Mouse (Mus musculus): Measurements from ENCODE around the gene Slc12a3. TPM values are rescaled to one million over a fixed set of nuclear protein-coding genes. Genes with fewer than 3 reads are reported as not detected.

Slc12a3 gene
- polyA plus RNA-seq, 1 experiment from 2014 or later, result not detected

GRCm38 (mm10) chr8:94372955-94373599 lies 44.1 kb downstream of the Slc12a3 start:
- Histone ChIP-seq H3K4me1 (ENCODE audit: control insufficient read depth, insufficient read depth, low read length) (no peaks in the 10 kb centered on the region), H3K36me3 (ENCODE audit: control insufficient read depth, insufficient read depth, low read length) (no peaks in the 10 kb centered on the region), H3K4me2 (ENCODE audit: low read length) (no peak overlapping the region), H3K27ac (ENCODE audit: low read depth, low read length) (no peak overlapping the region), H3K9ac (ENCODE audit: low read length) (no peak overlapping the region), H3K9me3 (replicated peaks; ENCODE audit: control insufficient read depth, low read length) (no peaks in the 10 kb centered on the region), H3K4me3 (ENCODE audit: low read depth, low read length) (no peak overlapping the region), H3K27me3 (replicated peaks; ENCODE audit: control insufficient read depth, insufficient read depth, low read length) (no peaks in the 10 kb centered on the region)
- WGBS, result 89% methylated on average over 6 of the region's 6 CpGs
- DNase-seq (ENCODE audit: low spot score) (no peak), ATAC-seq (no peak)

GRCm38 (mm10) chr8:94375551-94375991 lies 46.6 kb downstream of the Slc12a3 start:
- 84% methylated on average over 3 of the region's 3 CpGs for WGBS
- no peak overlapping the region for H3K27ac ChIP-seq (ENCODE audit: low read depth, low read length)

GRCm38 (mm10) chr8:94376176-94376575 lies 47.2 kb downstream of the Slc12a3 start:
- H3K27me3 ChIP-seq (replicated peaks; ENCODE audit: control insufficient read depth, insufficient read depth, low read length), result no peaks in the 10 kb centered on the region
- H3K4me2 ChIP-seq (ENCODE audit: low read length), result no peak overlapping the region
- no peaks in the 10 kb centered on the region for H3K9me3 ChIP-seq (replicated peaks; ENCODE audit: control insufficient read depth, low read length)
- DNase-seq (ENCODE audit: low spot score), result no peak
- H3K36me3 ChIP-seq (ENCODE audit: control insufficient read depth, insufficient read depth, low read length), result no peaks in the 10 kb centered on the region
- no peak for ATAC-seq
- H3K9ac ChIP-seq (ENCODE audit: low read length), result no peak overlapping the region
- 88% methylated on average over 3 of the region's 3 CpGs for WGBS
- no peaks in the 10 kb centered on the region for H3K4me1 ChIP-seq (ENCODE audit: control insufficient read depth, insufficient read depth, low read length)
- no peak overlapping the region for H3K27ac ChIP-seq (ENCODE audit: low read depth, low read length)
- no peak overlapping the region for H3K4me3 ChIP-seq (ENCODE audit: low read depth, low read length)

More at GRCm38 (mm10) chr8:94375551-94375991, 46.6 kb downstream of the Slc12a3 start:
- Histone ChIP-seq H3K9ac (ENCODE audit: low read length) (no peak overlapping the region), H3K36me3 (ENCODE audit: control insufficient read depth, insufficient read depth, low read length) (no peaks in the 10 kb centered on the region), H3K9me3 (replicated peaks; ENCODE audit: control insufficient read depth, low read length) (no peaks in the 10 kb centered on the region), H3K4me3 (ENCODE audit: low read depth, low read length) (no peak overlapping the region), H3K4me1 (ENCODE audit: control insufficient read depth, insufficient read depth, low read length) (no peaks in the 10 kb centered on the region), H3K4me2 (ENCODE audit: low read length) (no peak overlapping the region), H3K27me3 (replicated peaks; ENCODE audit: control insufficient read depth, insufficient read depth, low read length) (no peaks in the 10 kb centered on the region)
- DNase-seq (ENCODE audit: low spot score) (no peak), ATAC-seq (no peak)

- 91% methylated on average over 2 of the region's 2 CpGs for WGBS
- H3K36me3 ChIP-seq (ENCODE audit: control insufficient read depth, insufficient read depth, low read length), result no peaks in the 10 kb centered on the region
- no peaks in the 10 kb centered on the region for H3K9me3 ChIP-seq (replicated peaks; ENCODE audit: control insufficient read depth, low read length)
- no peak for DNase-seq (ENCODE audit: low spot score)
- H3K27me3 ChIP-seq (replicated peaks; ENCODE audit: control insufficient read depth, insufficient read depth, low read length), result no peaks in the 10 kb centered on the region
- H3K27ac ChIP-seq (ENCODE audit: low read depth, low read length), result no peak overlapping the region
- ATAC-seq, result no peak
- no peaks in the 10 kb centered on the region for H3K4me1 ChIP-seq (ENCODE audit: control insufficient read depth, insufficient read depth, low read length)
- H3K4me3 ChIP-seq (ENCODE audit: low read depth, low read length), result no peak overlapping the region
- no peak overlapping the region for H3K4me2 ChIP-seq (ENCODE audit: low read length)
- H3K9ac ChIP-seq (ENCODE audit: low read length), result no peak overlapping the region
Measured at GRCm38 (mm10) chr8:94376580-94376979, 47.6 kb downstream of the Slc12a3 start.

GRCm38 (mm10) chr8:94377031-94377430 lies 48.0 kb downstream of the Slc12a3 start:
- H3K9ac ChIP-seq (ENCODE audit: low read length), result no peak overlapping the region
- no peak overlapping the region for H3K4me2 ChIP-seq (ENCODE audit: low read length)
- H3K27ac ChIP-seq (ENCODE audit: low read depth, low read length), result no peak overlapping the region
- ATAC-seq (no peak), DNase-seq (ENCODE audit: low spot score) (no peak)
- 85% methylated on average over 4 of the region's 4 CpGs for WGBS
- H3K9me3 ChIP-seq (replicated peaks; ENCODE audit: control insufficient read depth, low read length), result no peaks in the 10 kb centered on the region
- no peaks in the 10 kb centered on the region for H3K27me3 ChIP-seq (replicated peaks; ENCODE audit: control insufficient read depth, insufficient read depth, low read length)
- H3K4me1 ChIP-seq (ENCODE audit: control insufficient read depth, insufficient read depth, low read length), result no peaks in the 10 kb centered on the region
- H3K36me3 ChIP-seq (ENCODE audit: control insufficient read depth, insufficient read depth, low read length), result no peaks in the 10 kb centered on the region
- H3K4me3 ChIP-seq (ENCODE audit: low read depth, low read length), result no peak overlapping the region

GRCm38 (mm10) chr8:94377714-94378205 lies 48.8 kb downstream of the Slc12a3 start:
- DNase-seq (ENCODE audit: low spot score), result no peak
- H3K36me3 ChIP-seq (ENCODE audit: control insufficient read depth, insufficient read depth, low read length), result no peaks in the 10 kb centered on the region
- H3K9me3 ChIP-seq (replicated peaks; ENCODE audit: control insufficient read depth, low read length), result no peaks in the 10 kb centered on the region
- H3K4me1 ChIP-seq (ENCODE audit: control insufficient read depth, insufficient read depth, low read length), result no peaks in the 10 kb centered on the region
- ATAC-seq, result no peak
- WGBS, result 76% methylated on average over 11 of the region's 11 CpGs
- no peak overlapping the region for H3K27ac ChIP-seq (ENCODE audit: low read depth, low read length)
- H3K4me2 ChIP-seq (ENCODE audit: low read length), result no peak overlapping the region
- H3K9ac ChIP-seq (ENCODE audit: low read length), result no peak overlapping the region
- H3K4me3 ChIP-seq (ENCODE audit: low read depth, low read length), result no peak overlapping the region
- H3K27me3 ChIP-seq (replicated peaks; ENCODE audit: control insufficient read depth, insufficient read depth, low read length), result no peaks in the 10 kb centered on the region

- no peak overlapping the region for H3K4me2 ChIP-seq (ENCODE audit: low read length)
- H3K27ac ChIP-seq (ENCODE audit: low read depth, low read length), result no peak overlapping the region
- 89% methylated on average over 15 of the region's 15 CpGs for WGBS
- H3K4me3 ChIP-seq (ENCODE audit: low read depth, low read length), result no peak overlapping the region
- H3K27me3 ChIP-seq (replicated peaks; ENCODE audit: control insufficient read depth, insufficient read depth, low read length), result no peaks in the 10 kb centered on the region
- DNase-seq (ENCODE audit: low spot score) (no peak), ATAC-seq (no peak)
- H3K4me1 ChIP-seq (ENCODE audit: control insufficient read depth, insufficient read depth, low read length), result no peaks in the 10 kb centered on the region
- no peaks in the 10 kb centered on the region for H3K9me3 ChIP-seq (replicated peaks; ENCODE audit: control insufficient read depth, low read length)
- no peaks in the 10 kb centered on the region for H3K36me3 ChIP-seq (ENCODE audit: control insufficient read depth, insufficient read depth, low read length)
- H3K9ac ChIP-seq (ENCODE audit: low read length), result no peak overlapping the region
Measured at GRCm38 (mm10) chr8:94378763-94379415, 49.9 kb downstream of the Slc12a3 start.

- no peaks in the 10 kb centered on the region for H3K9me3 ChIP-seq (replicated peaks; ENCODE audit: control insufficient read depth, low read length)
- H3K36me3 ChIP-seq (ENCODE audit: control insufficient read depth, insufficient read depth, low read length), result no peaks in the 10 kb centered on the region
- no peak overlapping the region for H3K4me2 ChIP-seq (ENCODE audit: low read length)
- ATAC-seq (no peak), DNase-seq (ENCODE audit: low spot score) (no peak)
- H3K27ac ChIP-seq (ENCODE audit: low read depth, low read length), result no peak overlapping the region
- H3K4me3 ChIP-seq (ENCODE audit: low read depth, low read length), result no peak overlapping the region
- no peaks in the 10 kb centered on the region for H3K4me1 ChIP-seq (ENCODE audit: control insufficient read depth, insufficient read depth, low read length)
- WGBS, result 92% methylated on average over 9 of the region's 9 CpGs
- H3K27me3 ChIP-seq (replicated peaks; ENCODE audit: control insufficient read depth, insufficient read depth, low read length), result no peaks in the 10 kb centered on the region
- H3K9ac ChIP-seq (ENCODE audit: low read length), result no peak overlapping the region
Measured at GRCm38 (mm10) chr8:94379686-94380085, 50.7 kb downstream of the Slc12a3 start.

- Histone ChIP-seq H3K36me3 (ENCODE audit: control insufficient read depth, insufficient read depth, low read length) (no peaks in the 10 kb centered on the region), H3K4me3 (ENCODE audit: low read depth, low read length) (no peak overlapping the region), H3K4me1 (ENCODE audit: control insufficient read depth, insufficient read depth, low read length) (peaks cover 7% of the 10 kb centered on the region), H3K4me2 (ENCODE audit: low read length) (no peak overlapping the region), H3K9me3 (replicated peaks; ENCODE audit: control insufficient read depth, low read length) (no peaks in the 10 kb centered on the region), H3K27ac (ENCODE audit: low read depth, low read length) (no peak overlapping the region), H3K9ac (ENCODE audit: low read length) (no peak overlapping the region), H3K27me3 (replicated peaks; ENCODE audit: control insufficient read depth, insufficient read depth, low read length) (no peaks in the 10 kb centered on the region)
- 90% methylated on average over 7 of the region's 7 CpGs for WGBS
- DNase-seq (ENCODE audit: low spot score) (no peak), ATAC-seq (no peak)
Measured at GRCm38 (mm10) chr8:94384166-94384565, 55.2 kb downstream of the Slc12a3 start.

Measured in forebrain, embryonic 14.5 days (tissue).